Mouse (Mus musculus): ENCODE results near the gene Bpifa5. TPM values are rescaled to one million over a fixed set of nuclear protein-coding genes. Genes with fewer than 3 reads are reported as not detected.

Bpifa5 gene
- polyA plus RNA-seq, 1 experiment from 2014 or later = not detected

Other genes with a start within 250 kb of the Bpifa5 start
- not detected in 2 replicates for gene Bpifb3, start 244.4 kb upstream of the Bpifa5 start, polyA plus RNA-seq (2015; fragmentation: Nextera tagmentation; extraction: Ambion mirVana)
- not detected in 2 replicates for gene Bpifb4, start 224.4 kb upstream of the Bpifa5 start, polyA plus RNA-seq (2015; fragmentation: Nextera tagmentation; extraction: Ambion mirVana)
- gene Bpifa6, start 187.7 kb upstream of the Bpifa5 start, polyA plus RNA-seq (2015; fragmentation: Nextera tagmentation; extraction: Ambion mirVana) = not detected in 2 replicates
- gene Bpifa2, start 154.3 kb upstream of the Bpifa5 start, polyA plus RNA-seq (2015; fragmentation: Nextera tagmentation; extraction: Ambion mirVana) = not detected in 2 replicates
- gene Bpifa3, start 32.3 kb upstream of the Bpifa5 start, polyA plus RNA-seq (2015; fragmentation: Nextera tagmentation; extraction: Ambion mirVana) = not detected in 2 replicates
- 1.8 and 16.3 TPM in 2 replicates for gene Bpifa1, start 19.7 kb upstream of the Bpifa5 start, polyA plus RNA-seq (2015; fragmentation: Nextera tagmentation; extraction: Ambion mirVana)
- gene Bpifb1, start 28.2 kb downstream of the Bpifa5 start, polyA plus RNA-seq (2015; fragmentation: Nextera tagmentation; extraction: Ambion mirVana) = 1.5 and 1.8 TPM in 2 replicates
- gene Bpifb5, start 61.1 kb downstream of the Bpifa5 start, polyA plus RNA-seq (2015; fragmentation: Nextera tagmentation; extraction: Ambion mirVana) = 2.3 and 2.4 TPM in 2 replicates
- gene Bpifb9a, start 95.2 kb downstream of the Bpifa5 start, polyA plus RNA-seq (2015; fragmentation: Nextera tagmentation; extraction: Ambion mirVana) = not detected in 2 replicates
- not detected in 2 replicates for gene Bpifb9b, start 144.6 kb downstream of the Bpifa5 start, polyA plus RNA-seq (2015; fragmentation: Nextera tagmentation; extraction: Ambion mirVana)
- 19.1 and 19.7 TPM in 2 replicates for gene Cdk5rap1, start 210.4 kb downstream of the Bpifa5 start, polyA plus RNA-seq (2015; fragmentation: Nextera tagmentation; extraction: Ambion mirVana)
- 8.2 and 8.4 TPM in 2 replicates for gene Snta1, start 245.5 kb downstream of the Bpifa5 start, polyA plus RNA-seq (2015; fragmentation: Nextera tagmentation; extraction: Ambion mirVana)

Measured in lung, embryonic 16.5 days (tissue).